Mouse (Mus musculus): ENCODE measurements at regions not wholly inside any gene's neighbourhood (a gene's known extent, or its start where the extent isn't known, plus 50 kb on each side); places are given as distances from the start of the nearest gene placed in this dataset.

DNA sequence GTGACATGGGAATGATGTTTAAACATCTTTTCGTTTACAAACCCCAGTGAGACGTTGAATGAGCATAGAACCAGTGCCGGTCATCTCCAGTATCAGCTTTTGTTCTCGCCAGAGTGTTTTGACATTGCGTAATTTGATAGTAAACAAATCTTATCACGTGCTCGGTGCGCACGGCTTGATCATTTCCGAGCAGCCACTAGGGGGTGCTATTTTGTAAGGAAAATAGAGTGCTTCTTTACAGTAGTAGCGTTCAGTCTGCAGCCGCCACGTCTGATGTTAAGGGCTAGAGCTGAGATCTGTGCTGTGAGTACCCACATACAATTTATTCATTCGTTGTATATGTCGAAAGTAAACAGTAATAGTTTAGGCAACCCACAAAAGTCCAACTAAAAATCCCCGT, 137.2 kb upstream of the Wdfy3 start:
- WGBS = 2% methylated on average over 16 of the region's 16 CpGs
- H3K9ac ChIP-seq (replicated peaks; ENCODE audit: low read length) = no peak overlapping the region
- H3K27ac ChIP-seq (ENCODE audit: low read length) = no peak overlapping the region
- peak overlapping the region; percentile 45 for H3K4me2 ChIP-seq (replicated peaks; ENCODE audit: low read depth, low read length)
- peak; percentile 86; the same call in 1 of the 2 replicates for ATAC-seq (ENCODE audit: low FRiP score, low TSS enrichment)
- H3K9me3 ChIP-seq (ENCODE audit: low read length) = no peaks in the 10 kb centered on the region
- H3K27me3 ChIP-seq (ENCODE audit: insufficient read depth, low read length) = no peaks in the 10 kb centered on the region
- H3K4me1 ChIP-seq (ENCODE audit: insufficient read depth, low read length) = no peaks in the 10 kb centered on the region
- H3K4me3 ChIP-seq (ENCODE audit: low read length) = peak overlapping the region; percentile 18; the same call in 1 of the 2 replicates
- H3K36me3 ChIP-seq (ENCODE audit: insufficient read depth, low read length) = no peaks in the 10 kb centered on the region

- H3K27ac ChIP-seq (ENCODE audit: low read length) = no peak overlapping the region
- no peak overlapping the region for H3K4me2 ChIP-seq (replicated peaks; ENCODE audit: low read depth, low read length)
- no peaks in the 10 kb centered on the region for H3K4me1 ChIP-seq (ENCODE audit: insufficient read depth, low read length)
- WGBS = 61% methylated on average over 6 of the region's 6 CpGs
- no peaks in the 10 kb centered on the region for H3K27me3 ChIP-seq (ENCODE audit: insufficient read depth, low read length)
- H3K9ac ChIP-seq (replicated peaks; ENCODE audit: low read length) = no peak overlapping the region
- H3K4me3 ChIP-seq (ENCODE audit: low read length) = no peak overlapping the region
- no peaks in the 10 kb centered on the region for H3K9me3 ChIP-seq (ENCODE audit: low read length)
- no peaks in the 10 kb centered on the region for H3K36me3 ChIP-seq (ENCODE audit: insufficient read depth, low read length)
- no peak for ATAC-seq (ENCODE audit: low FRiP score, low TSS enrichment)
These were observed 143.4 kb upstream of the Wdfy3 start for GRCm38 (mm10) chr5:102213145-102213544.

- Histone ChIP-seq H3K27me3 (ENCODE audit: insufficient read depth, low read length) (no peaks in the 10 kb centered on the region), H3K4me1 (ENCODE audit: insufficient read depth, low read length) (no peaks in the 10 kb centered on the region), H3K4me2 (replicated peaks; ENCODE audit: low read depth, low read length) (no peak overlapping the region), H3K36me3 (ENCODE audit: insufficient read depth, low read length) (no peaks in the 10 kb centered on the region), H3K9me3 (ENCODE audit: low read length) (no peaks in the 10 kb centered on the region), H3K27ac (ENCODE audit: low read length) (no peak overlapping the region), H3K4me3 (ENCODE audit: low read length) (no peak overlapping the region), H3K9ac (replicated peaks; ENCODE audit: low read length) (no peak overlapping the region)
- WGBS = 24% methylated on average over 6 of the region's 6 CpGs
- ATAC-seq (ENCODE audit: low FRiP score, low TSS enrichment) = no peak
These were observed 157.4 kb upstream of the Wdfy3 start for GRCm38 (mm10) chr5:102227131-102227530.

- no peak overlapping the region for H3K4me2 ChIP-seq (replicated peaks; ENCODE audit: low read depth, low read length)
- H3K4me1 ChIP-seq (ENCODE audit: insufficient read depth, low read length) = no peaks in the 10 kb centered on the region
- H3K27me3 ChIP-seq (ENCODE audit: insufficient read depth, low read length) = no peaks in the 10 kb centered on the region
- no peak overlapping the region for H3K4me3 ChIP-seq (ENCODE audit: low read length)
- ATAC-seq (ENCODE audit: low FRiP score, low TSS enrichment) = no peak
- no peak overlapping the region for H3K27ac ChIP-seq (ENCODE audit: low read length)
- H3K9ac ChIP-seq (replicated peaks; ENCODE audit: low read length) = no peak overlapping the region
- no peaks in the 10 kb centered on the region for H3K36me3 ChIP-seq (ENCODE audit: insufficient read depth, low read length)
- 79% methylated on average over 5 of the region's 5 CpGs for WGBS
- H3K9me3 ChIP-seq (ENCODE audit: low read length) = no peaks in the 10 kb centered on the region
These were observed 172.9 kb upstream of the Wdfy3 start for GRCm38 (mm10) chr5:102242614-102243013.

GRCm38 (mm10) chr5:102244706-102245105, 175.0 kb upstream of the Wdfy3 start:
- ATAC-seq (ENCODE audit: low FRiP score, low TSS enrichment) = no peak
- Histone ChIP-seq H3K9me3 (ENCODE audit: low read length) (no peaks in the 10 kb centered on the region), H3K36me3 (ENCODE audit: insufficient read depth, low read length) (no peaks in the 10 kb centered on the region), H3K9ac (replicated peaks; ENCODE audit: low read length) (no peak overlapping the region), H3K4me3 (ENCODE audit: low read length) (no peak overlapping the region), H3K4me1 (ENCODE audit: insufficient read depth, low read length) (no peaks in the 10 kb centered on the region), H3K27me3 (ENCODE audit: insufficient read depth, low read length) (no peaks in the 10 kb centered on the region), H3K4me2 (replicated peaks; ENCODE audit: low read depth, low read length) (no peak overlapping the region), H3K27ac (ENCODE audit: low read length) (no peak overlapping the region)
- WGBS = 87% methylated on average over 6 of the region's 6 CpGs

GRCm38 (mm10) chr5:102248747-102249146, 179.0 kb upstream of the Wdfy3 start:
- Histone ChIP-seq H3K27ac (ENCODE audit: low read length) (no peak overlapping the region), H3K27me3 (ENCODE audit: insufficient read depth, low read length) (no peaks in the 10 kb centered on the region), H3K4me1 (ENCODE audit: insufficient read depth, low read length) (no peaks in the 10 kb centered on the region), H3K9ac (replicated peaks; ENCODE audit: low read length) (no peak overlapping the region), H3K9me3 (ENCODE audit: low read length) (no peaks in the 10 kb centered on the region), H3K36me3 (ENCODE audit: insufficient read depth, low read length) (no peaks in the 10 kb centered on the region), H3K4me2 (replicated peaks; ENCODE audit: low read depth, low read length) (no peak overlapping the region), H3K4me3 (ENCODE audit: low read length) (no peak overlapping the region)
- no peak for ATAC-seq (ENCODE audit: low FRiP score, low TSS enrichment)
- 85% methylated on average over 5 of the region's 5 CpGs for WGBS

- no peak for ATAC-seq (ENCODE audit: low FRiP score, low TSS enrichment)
- H3K9me3 ChIP-seq (ENCODE audit: low read length) = no peaks in the 10 kb centered on the region
- H3K36me3 ChIP-seq (ENCODE audit: insufficient read depth, low read length) = no peaks in the 10 kb centered on the region
- WGBS = 89% methylated on average over 7 of the region's 7 CpGs
- H3K9ac ChIP-seq (replicated peaks; ENCODE audit: low read length) = no peak overlapping the region
- H3K4me1 ChIP-seq (ENCODE audit: insufficient read depth, low read length) = no peaks in the 10 kb centered on the region
- H3K27ac ChIP-seq (ENCODE audit: low read length) = no peak overlapping the region
- no peak overlapping the region for H3K4me3 ChIP-seq (ENCODE audit: low read length)
- no peak overlapping the region for H3K4me2 ChIP-seq (replicated peaks; ENCODE audit: low read depth, low read length)
- H3K27me3 ChIP-seq (ENCODE audit: insufficient read depth, low read length) = no peaks in the 10 kb centered on the region
These were observed 181.4 kb upstream of the Wdfy3 start for GRCm38 (mm10) chr5:102251076-102251475.

- WGBS = 50% methylated on average over 2 of the region's 2 CpGs
These were observed 184.1 kb upstream of the Wdfy3 start for GRCm38 (mm10) chr5:102253786-102254185.

DNA sequence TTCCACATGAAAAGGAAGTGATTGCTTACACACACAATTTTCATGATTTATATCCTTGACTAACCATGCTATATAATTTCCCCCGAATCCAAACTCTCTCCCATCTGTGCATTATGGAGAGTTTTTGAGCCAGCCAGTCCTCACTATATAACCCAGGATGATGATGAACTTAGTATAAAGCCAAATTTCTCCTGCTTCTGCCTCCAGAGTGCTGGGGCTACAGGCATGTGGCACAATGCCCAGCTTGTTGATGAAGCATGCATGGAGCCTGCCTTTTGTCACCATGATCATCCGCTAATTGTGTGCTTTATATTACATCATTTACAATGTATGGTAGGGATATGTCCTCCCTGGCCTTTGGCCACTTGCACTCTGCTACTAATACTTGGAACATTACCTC, 187.4 kb upstream of the Wdfy3 start:
- no peaks in the 10 kb centered on the region for H3K36me3 ChIP-seq (ENCODE audit: insufficient read depth, low read length)
- H3K27me3 ChIP-seq (ENCODE audit: insufficient read depth, low read length) = no peaks in the 10 kb centered on the region
- no peak for ATAC-seq (ENCODE audit: low FRiP score, low TSS enrichment)
- H3K4me2 ChIP-seq (replicated peaks; ENCODE audit: low read depth, low read length) = no peak overlapping the region
- no peak overlapping the region for H3K9ac ChIP-seq (replicated peaks; ENCODE audit: low read length)
- no peak overlapping the region for H3K4me3 ChIP-seq (ENCODE audit: low read length)
- H3K4me1 ChIP-seq (ENCODE audit: insufficient read depth, low read length) = no peaks in the 10 kb centered on the region
- WGBS = 47% methylated on average over 2 of the region's 2 CpGs
- no peak overlapping the region for H3K27ac ChIP-seq (ENCODE audit: low read length)
- no peaks in the 10 kb centered on the region for H3K9me3 ChIP-seq (ENCODE audit: low read length)

More at GRCm38 (mm10) chr5:102253786-102254185, 184.1 kb upstream of the Wdfy3 start:
- Histone ChIP-seq H3K4me2 (replicated peaks; ENCODE audit: low read depth, low read length) (no peak overlapping the region), H3K4me3 (ENCODE audit: low read length) (no peak overlapping the region), H3K9ac (replicated peaks; ENCODE audit: low read length) (no peak overlapping the region), H3K27ac (ENCODE audit: low read length) (no peak overlapping the region), H3K27me3 (ENCODE audit: insufficient read depth, low read length) (no peaks in the 10 kb centered on the region), H3K4me1 (ENCODE audit: insufficient read depth, low read length) (no peaks in the 10 kb centered on the region), H3K9me3 (ENCODE audit: low read length) (no peaks in the 10 kb centered on the region), H3K36me3 (ENCODE audit: insufficient read depth, low read length) (no peaks in the 10 kb centered on the region)
- ATAC-seq (ENCODE audit: low FRiP score, low TSS enrichment) = no peak

DNA sequence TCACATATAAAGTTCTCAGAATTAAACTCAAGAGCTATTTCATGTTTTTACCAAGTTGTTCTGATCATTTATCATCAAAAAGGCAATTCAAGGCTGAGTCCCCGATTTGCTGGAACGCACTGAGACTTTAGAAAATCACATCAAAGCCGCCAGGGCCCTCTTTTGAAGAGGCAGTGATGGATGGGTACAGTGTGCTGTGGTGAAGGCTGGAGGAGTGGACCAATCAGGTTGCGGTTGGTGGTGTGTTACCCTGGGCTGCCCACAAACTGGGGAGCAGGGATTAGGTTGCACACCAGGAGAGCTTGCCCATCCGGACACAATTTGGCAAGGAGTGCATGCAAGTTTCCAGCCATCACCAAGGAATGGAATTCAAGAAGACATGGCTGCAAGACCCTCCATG, 191.9 kb upstream of the Wdfy3 start:
- Histone ChIP-seq H3K9me3 (ENCODE audit: low read length) (no peaks in the 10 kb centered on the region), H3K27me3 (ENCODE audit: insufficient read depth, low read length) (no peaks in the 10 kb centered on the region), H3K4me2 (replicated peaks; ENCODE audit: low read depth, low read length) (no peak overlapping the region), H3K36me3 (ENCODE audit: insufficient read depth, low read length) (no peaks in the 10 kb centered on the region), H3K4me1 (ENCODE audit: insufficient read depth, low read length) (no peaks in the 10 kb centered on the region), H3K9ac (replicated peaks; ENCODE audit: low read length) (no peak overlapping the region), H3K27ac (ENCODE audit: low read length) (no peak overlapping the region), H3K4me3 (ENCODE audit: low read length) (no peak overlapping the region)
- no peak for ATAC-seq (ENCODE audit: low FRiP score, low TSS enrichment)
- WGBS = 65% methylated on average over 5 of the region's 5 CpGs
